Mouse (Mus musculus) central nervous system, embryonic 14 days (tissue): ENCODE data around the gene Slc27a1. TPM values are rescaled to one million over a fixed set of nuclear protein-coding genes. Genes with fewer than 3 reads are reported as not detected.

Source experiments
- polyA plus RNA-seq: library from polyadenylated mRNA; depleted of rRNA; stranded (reverse); fragments of >200 nt; gene quantifications from 2 replicates; pipeline ENCODE4 v1.2.3, GENCODE M21; 2012; rRNA removed

The Slc27a1 gene
- 117 and 122 TPM in 2 replicates for polyA plus RNA-seq

GRCm38 (mm10) chr8:71568387-71568937 is at the start of gene Slc27a1:
Slc27a1 (plus strand) TSS chr8:71568882.

GRCm38 (mm10) chr8:71525226-71526050 is 43.2 kb upstream of the Slc27a1 start, which contains the start of gene Ccdc194:
Ccdc194 (minus strand) TSS chr8:71525711.

GRCm38 (mm10) chr8:71537028-71537867 is 31.4 kb upstream of the Slc27a1 start, which contains the start of gene Bst2:
Bst2 (minus strand) TSS chr8:71537456.

GRCm38 (mm10) chr8:71542632-71543343 is 25.9 kb upstream of the Slc27a1 start, which contains the start of gene Mvb12a:
Mvb12a (plus strand) TSS chr8:71542922.

GRCm38 (mm10) chr8:71558071-71558957 is 10.4 kb upstream of the Slc27a1 start, which contains the start of gene Tmem221:
Tmem221 (minus strand) TSS chr8:71558871.

GRCm38 (mm10) chr8:71566501-71566900 is 2.2 kb upstream of the Slc27a1 start, which contains the start of gene Nxnl1:
Nxnl1 (minus strand) TSS chr8:71566601.

DNA sequence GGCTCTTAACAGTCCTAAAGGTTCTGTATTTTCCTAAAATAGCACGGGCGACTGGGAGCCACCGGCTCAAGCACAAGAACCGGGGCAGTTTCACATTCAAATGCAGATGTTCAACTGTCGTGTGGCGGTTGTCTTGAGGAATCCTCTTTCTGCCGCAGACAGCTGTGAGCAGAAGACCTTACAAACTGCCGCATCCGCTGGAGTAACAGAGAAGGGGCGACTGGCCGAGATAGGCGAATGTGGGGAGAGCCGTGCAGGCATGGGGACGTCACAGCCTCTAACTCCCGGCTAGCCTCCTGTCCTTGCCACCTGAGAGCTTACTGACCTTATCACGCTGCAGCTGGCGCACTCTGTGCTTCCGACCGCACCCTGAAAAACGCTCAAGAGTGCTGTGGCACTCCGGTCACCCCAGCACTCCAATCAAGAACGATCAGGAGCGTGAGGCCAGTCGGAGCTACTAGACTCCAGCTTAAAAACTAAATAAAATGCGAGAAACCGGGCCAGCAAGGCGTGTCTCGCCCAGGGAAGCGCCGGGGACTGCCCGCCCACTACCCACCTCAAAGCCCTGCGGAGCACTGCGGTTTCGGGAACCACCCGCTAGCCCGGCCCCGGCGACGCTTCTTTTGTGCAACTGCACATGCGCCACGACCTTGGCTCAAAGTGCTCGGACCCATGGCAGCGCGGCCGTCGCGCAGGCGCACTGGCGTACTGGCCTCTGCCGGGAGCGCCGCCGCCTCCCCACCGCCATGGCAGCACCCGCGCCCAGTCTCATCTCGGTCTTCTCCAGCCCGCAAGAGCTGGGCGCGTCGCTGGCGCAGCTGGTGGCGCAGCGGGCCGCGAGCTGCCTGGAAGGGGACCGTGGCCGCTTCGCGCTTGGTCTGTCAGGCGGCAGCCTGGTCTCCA is 23.0 kb downstream of the Slc27a1 start, which contains the start of gene Pgls:
Gene Pgls (plus strand): TSS at position 706 of the 903 bp plus-strand sequence.

DNA sequence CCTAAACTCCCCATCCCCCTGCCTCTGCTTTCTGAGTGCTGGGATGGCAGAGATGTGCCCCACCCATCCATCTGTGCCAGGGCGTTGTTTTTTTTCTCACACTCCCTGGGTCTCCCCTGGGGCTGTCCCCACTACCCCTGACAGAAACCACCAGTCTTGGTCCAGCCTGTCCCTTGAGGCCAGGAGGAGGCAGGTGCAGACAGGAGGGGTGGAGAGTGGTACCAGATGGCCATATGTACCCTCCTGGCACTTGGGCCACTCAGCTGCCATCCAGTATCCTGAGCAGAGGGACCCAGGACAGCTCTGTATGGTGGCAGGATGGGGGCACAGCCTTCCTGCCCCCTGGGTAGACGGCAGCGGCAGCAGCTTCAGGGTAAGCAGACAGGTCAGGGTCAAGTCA is 28.8 kb downstream of the Slc27a1 start, which contains the start of gene Fam129c:
Gene Fam129c (plus strand): TSS at position 198 of the 400 bp plus-strand sequence.

GRCm38 (mm10) chr8:71610822-71611651 is 42.4 kb downstream of the Slc27a1 start, which contains the start of gene Colgalt1:
Colgalt1 (plus strand) TSS chr8:71610998.

Other genes with a start within 250 kb of the Slc27a1 start
- 175 and 182 TPM in 2 replicates for gene Use1, start 202.0 kb upstream of the Slc27a1 start, polyA plus RNA-seq
- gene Ocel1, start 197.6 kb upstream of the Slc27a1 start, polyA plus RNA-seq = 5.5 and 5.6 TPM in 2 replicates
- gene Nr2f6, start 186.9 kb upstream of the Slc27a1 start, polyA plus RNA-seq = 41.8 and 52.9 TPM in 2 replicates
- 9.2 and 11.1 TPM in 2 replicates for gene Ushbp1, start 173.1 kb upstream of the Slc27a1 start, polyA plus RNA-seq
- 130 and 141 TPM in 2 replicates for gene Babam1, start 172.0 kb upstream of the Slc27a1 start, polyA plus RNA-seq
- gene Ankle1, start 162.9 kb upstream of the Slc27a1 start, polyA plus RNA-seq = 24.8 and 26.3 TPM in 2 replicates
- 122 and 130 TPM in 2 replicates for gene Abhd8, start 105.2 kb upstream of the Slc27a1 start, polyA plus RNA-seq
- gene Mrpl34, start 103.9 kb upstream of the Slc27a1 start, polyA plus RNA-seq = 88.1 and 98.9 TPM in 2 replicates
- gene Dda1, start 99.7 kb upstream of the Slc27a1 start, polyA plus RNA-seq = 167 and 174 TPM in 2 replicates
- 123 and 140 TPM in 2 replicates for gene Ano8, start 82.9 kb upstream of the Slc27a1 start, polyA plus RNA-seq
- gene Gtpbp3, start 80.8 kb upstream of the Slc27a1 start, polyA plus RNA-seq = 27.1 and 27.9 TPM in 2 replicates
- 11.4 and 18.7 TPM in 2 replicates for gene Plvap, start 57.1 kb upstream of the Slc27a1 start, polyA plus RNA-seq
- 0.59 and 0.60 TPM in 2 replicates for gene Ccdc194, start 43.2 kb upstream of the Slc27a1 start, polyA plus RNA-seq
- 36.4 and 46.8 TPM in 2 replicates for gene Bst2, start 31.4 kb upstream of the Slc27a1 start, polyA plus RNA-seq
- 81.1 and 89.0 TPM in 2 replicates for gene Mvb12a, start 26.0 kb upstream of the Slc27a1 start, polyA plus RNA-seq
- 0.05 and 0.15 TPM in 2 replicates for gene Tmem221, start 10.0 kb upstream of the Slc27a1 start, polyA plus RNA-seq
- not detected in 2 replicates for gene Nxnl1, start 2.3 kb upstream of the Slc27a1 start, polyA plus RNA-seq
- gene Pgls, start 23.3 kb downstream of the Slc27a1 start, polyA plus RNA-seq = 133 and 140 TPM in 2 replicates
- 9.8 and 10.5 TPM in 2 replicates for gene Fam129c, start 28.8 kb downstream of the Slc27a1 start, polyA plus RNA-seq
- 134 and 175 TPM in 2 replicates for gene Colgalt1, start 42.1 kb downstream of the Slc27a1 start, polyA plus RNA-seq
- 65.1 and 70.6 TPM in 2 replicates for gene Unc13a, start 102.9 kb downstream of the Slc27a1 start, polyA plus RNA-seq
- gene Jak3, start 107.4 kb downstream of the Slc27a1 start, polyA plus RNA-seq = 4.6 and 6.3 TPM in 2 replicates
- 1.8 and 2.0 TPM in 2 replicates for gene Insl3, start 120.3 kb downstream of the Slc27a1 start, polyA plus RNA-seq
- 0.51 and 0.57 TPM in 2 replicates for gene B3gnt3, start 132.9 kb downstream of the Slc27a1 start, polyA plus RNA-seq
- gene Fcho1, start 156.8 kb downstream of the Slc27a1 start, polyA plus RNA-seq = 151 and 159 TPM in 2 replicates